Mouse (Mus musculus) activated CD4-positive, CD25-positive, alpha-beta regulatory T cell, adult 9 weeks (primary cell): ENCODE results near the gene Gm9495. TPM values are rescaled to one million over a fixed set of nuclear protein-coding genes. Genes with fewer than 3 reads are reported as not detected.

Experiments
- polyA plus RNA-seq: library from polyadenylated mRNA; unstranded; fragments of 100-300 nt; shearing (Covaris generic); gene quantifications from one replicate; pipeline ENCODE4 v1.2.1, GENCODE M21; 2017

Gm9495 gene
- not detected for polyA plus RNA-seq

DNA sequence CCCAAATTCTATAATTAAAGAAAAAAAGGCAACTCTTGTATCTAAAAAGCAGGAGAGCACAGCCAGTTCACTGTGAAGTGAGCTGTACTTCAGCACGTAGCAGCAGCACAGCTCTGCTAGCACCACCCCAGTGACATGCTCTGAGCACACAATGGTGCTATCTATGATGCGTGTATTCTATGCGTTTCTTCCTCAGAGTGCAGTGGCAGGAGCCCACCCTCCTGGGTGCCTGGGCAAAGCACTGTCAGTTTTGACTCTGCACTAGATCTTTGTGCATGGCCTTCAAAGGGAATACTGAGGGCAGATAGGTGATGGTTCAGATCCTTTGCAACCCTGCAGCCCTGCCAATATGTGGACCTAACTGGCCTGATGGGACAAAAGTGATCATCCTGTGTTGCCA, at the start of gene Gm9495:
Gm9495 (minus strand) TSS at position 101 of the 400 bp plus-strand sequence.

Other genes starting within 250 kb of the Gm9495 start
- gene Zfp930, start 244.5 kb downstream of the Gm9495 start, polyA plus RNA-seq: 26.4 TPM
- 24.2 TPM for gene D130040H23Rik, start 182.5 kb downstream of the Gm9495 start, polyA plus RNA-seq
- not detected for gene Gm7697, start 69.4 kb upstream of the Gm9495 start, polyA plus RNA-seq
- gene Zfp868, start 172.0 kb upstream of the Gm9495 start, polyA plus RNA-seq: 31.6 TPM
- gene Zfp964, start 200.9 kb upstream of the Gm9495 start, polyA plus RNA-seq: 0.37 TPM